Mouse (Mus musculus) left cerebral cortex, adult 2 months (tissue): ENCODE measurements at regions not wholly inside any gene's neighbourhood (a gene's known extent, or its start where the extent isn't known, plus 50 kb on each side); places are given as distances from the start of the nearest gene placed in this dataset.

Source experiments
- DNase-seq, 2 experiments: peaks; one replicate each; pipeline ENCODE4 v3.0.0; 2021 to 2022; ENCODE audit warnings: low spot score in 2 of 2, mixed read lengths in 1 of 2; ENCODE audit errors: extremely low spot score in 1 of 2
- H3K27ac ChIP-seq: fragments of 200-600 bp; 2 replicates; pipeline ENCODE4 v1.8.1; 2022
- H3K4me3 ChIP-seq: fragments of 200-600 bp; 2 replicates; pipeline ENCODE4 v1.8.1; 2022
- CTCF ChIP-seq: fragments of 200-600 bp; IDR thresholded peaks from 2 replicates; pipeline ENCODE4 v1.8.1; 2022; ENCODE audit warnings: antibody characterized with exemption, mild to moderate bottlenecking, moderate library complexity
- intact Hi-C: fragments of 180-260 bp; cut with DNase I; formaldehyde crosslinking; loops from one replicate; pipeline ENCODE4 v1.15.1; 2025

GRCm38 (mm10) chr13:60446926-60447325, 154.8 kb upstream of the Dapk1 start:
- no peak overlapping the region for H3K27ac ChIP-seq
- intact Hi-C loops, result loop anchor here (5.0 kb wide), 2 partner anchors 270 to 560 kb away; partner anchors contain the start of gene Gas1
- no peak overlapping the region for H3K4me3 ChIP-seq
- no peak for DNase-seq
- peak; percentile 29 for TF ChIP-seq CTCF

- no peak overlapping the region for H3K27ac ChIP-seq
- intact Hi-C loops, result no loop called here
- no peak overlapping the region for H3K4me3 ChIP-seq
These were observed 150.8 kb upstream of the Dapk1 start for GRCm38 (mm10) chr13:60450721-60451506.

GRCm38 (mm10) chr13:60453821-60454483, 147.8 kb upstream of the Dapk1 start:
- Histone ChIP-seq H3K4me3 (no peak overlapping the region), H3K27ac (no peak overlapping the region)
- intact Hi-C loops, result no loop called here
- TF ChIP-seq CTCF, result no peak
- DNase-seq, result no peak

More at GRCm38 (mm10) chr13:60450721-60451506, 150.8 kb upstream of the Dapk1 start:
- DNase-seq, result no peak
- TF ChIP-seq CTCF, result no peak

- no peak for DNase-seq
- no peak for TF ChIP-seq CTCF
- Histone ChIP-seq H3K27ac (no peak overlapping the region), H3K4me3 (no peak overlapping the region)
- intact Hi-C loops, result no loop called here
These were observed 146.6 kb upstream of the Dapk1 start for GRCm38 (mm10) chr13:60455033-60455619.

GRCm38 (mm10) chr13:60455863-60456551, 145.7 kb upstream of the Dapk1 start:
- DNase-seq, result no peak
- Histone ChIP-seq H3K4me3 (no peak overlapping the region), H3K27ac (no peak overlapping the region)
- no peak for TF ChIP-seq CTCF
- intact Hi-C loops, result no loop called here

GRCm38 (mm10) chr13:60457277-60457676, 144.5 kb upstream of the Dapk1 start:
- Histone ChIP-seq H3K27ac (no peak overlapping the region), H3K4me3 (no peak overlapping the region)
- intact Hi-C loops, result no loop called here
- no peak for TF ChIP-seq CTCF
- DNase-seq, result no peak

- no peak for TF ChIP-seq CTCF
- DNase-seq, result no peak
- H3K27ac ChIP-seq, result no peak overlapping the region
These were observed 142.7 kb upstream of the Dapk1 start for GRCm38 (mm10) chr13:60459002-60459401.

GRCm38 (mm10) chr13:60466553-60467313, 135.0 kb upstream of the Dapk1 start:
- Histone ChIP-seq H3K27ac (no peak overlapping the region), H3K4me3 (no peak overlapping the region)
- DNase-seq, result no peak
- intact Hi-C loops, result loop anchor here (10.0 kb wide), 1 partner anchor 1832 kb away; no protein-coding TSS in a partner anchor
- no peak for TF ChIP-seq CTCF

More at GRCm38 (mm10) chr13:60459002-60459401, 142.7 kb upstream of the Dapk1 start:
- H3K4me3 ChIP-seq, result no peak overlapping the region
- intact Hi-C loops, result no loop called here

- peak; percentile 90 for TF ChIP-seq CTCF
- Histone ChIP-seq H3K4me3 (no peak overlapping the region), H3K27ac (no peak overlapping the region)
- intact Hi-C loops, result loop anchor here (1.0 to 10.0 kb wide), 5 partner anchors 290 to 1833 kb away; no protein-coding TSS in a partner anchor
- peak; percentile 67 to 69 for DNase-seq
These were observed 133.7 kb upstream of the Dapk1 start for GRCm38 (mm10) chr13:60467821-60468579.
